Mouse (Mus musculus): Measurements from ENCODE around the gene Ahcy.
"Not testable (repeated sequence)": the region's sequence is repeated elsewhere in the genome, so short reads cannot be mapped to it uniquely, and the experiment has no call there.

Gene Ahcy

GRCm38 (mm10) chr2:155019673-155020072 lies 54.6 kb downstream of the Ahcy start:
- DNase-seq (ENCODE audit: low read depth, low spot score) = peak; percentile 73

- peak; percentile 62 for DNase-seq (ENCODE audit: low read depth, low spot score)
Observed at GRCm38 (mm10) chr2:155018762-155019641, 55.3 kb downstream of the Ahcy start.

- not testable (repeated sequence) for DNase-seq (ENCODE audit: low read depth, low spot score)
Observed at GRCm38 (mm10) chr2:155018251-155018755, 56.0 kb downstream of the Ahcy start, which contains the start of gene Gm14226. Gene Gm14226 (plus strand): TSS chr2:155018266.

- DNase-seq (ENCODE audit: low read depth, low spot score) = not testable (repeated sequence)
Observed at GRCm38 (mm10) chr2:155016751-155017150, 57.5 kb downstream of the Ahcy start.

- no peak for DNase-seq (ENCODE audit: low read depth, low spot score)
Observed at GRCm38 (mm10) chr2:155012991-155013390, 61.3 kb downstream of the Ahcy start.

- no peak for DNase-seq (ENCODE audit: low read depth, low spot score)
Observed at GRCm38 (mm10) chr2:155011086-155011656, 63.1 kb downstream of the Ahcy start.
